Mouse (Mus musculus) stomach, embryonic 15.5 days (tissue): ENCODE results near the gene Hmg20a. TPM values are rescaled to one million over a fixed set of nuclear protein-coding genes. Genes with fewer than 3 reads are reported as not detected.

ENCODE experiments used
- ATAC-seq: fragments of 200-750 bp; cut with Nextera tagmentation; 2 replicates; pipeline ENCODE4 v1.8.0; 2017; ENCODE audit warnings: low read depth, moderate number of reproducible peaks, moderate TSS enrichment; ENCODE audit not compliant: insufficient read depth, low FRiP score
- H3K27ac ChIP-seq: fragments of 300-500 bp; sonication (generic); 2 replicates; pipeline ENCODE4 v1.5.1; 2015; ENCODE audit warnings: mild to moderate bottlenecking, inconsistent platforms
- H3K27me3 ChIP-seq: fragments of 300-500 bp; sonication (generic); replicated peaks from 2 replicates; pipeline ENCODE4 v1.6.1; 2015; ENCODE audit warnings: inconsistent platforms
- H3K36me3 ChIP-seq: fragments of 300-500 bp; sonication (generic); 2 replicates; pipeline ENCODE4 v1.6.1; 2015; ENCODE audit warnings: inconsistent platforms
- H3K4me1 ChIP-seq: fragments of 300-500 bp; sonication (generic); 2 replicates; pipeline ENCODE4 v1.6.1; 2015; ENCODE audit warnings: inconsistent platforms
- H3K4me2 ChIP-seq: fragments of 300-500 bp; sonication (generic); 2 replicates; pipeline ENCODE4 v1.6.1; 2015; ENCODE audit warnings: mild to moderate bottlenecking, inconsistent platforms
- H3K4me3 ChIP-seq: fragments of 300-500 bp; sonication (generic); replicated peaks from 2 replicates; pipeline ENCODE4 v1.5.1; 2015; ENCODE audit warnings: inconsistent platforms
- H3K9ac ChIP-seq: fragments of 300-500 bp; sonication (generic); 2 replicates; pipeline ENCODE4 v1.6.1; 2015; ENCODE audit warnings: inconsistent platforms
- H3K9me3 ChIP-seq: fragments of 300-500 bp; sonication (generic); 2 replicates; pipeline ENCODE4 v1.6.1; 2016; ENCODE audit warnings: inconsistent platforms
- WGBS: fragments of 180-500 bp; shearing (Covaris S2); methylation state at CpG from one replicate; pipeline ENCODE4 v1.1.7; 2015; 5-methylcytosine and 5-hydroxymethylcytosine counted together
- polyA plus RNA-seq: library from polyadenylated mRNA; unstranded; fragments of >200 nt; fragmentation: Nextera tagmentation; extraction: Ambion mirVana; gene quantifications from 2 replicates; pipeline ENCODE4 v1.2.1, GENCODE M21; 2015

Hmg20a gene
- polyA plus RNA-seq, 1 experiment from 2014 or later = 44.4 TPM

GRCm38 (mm10) chr9:56482623-56483022 is 64.2 kb downstream of the Hmg20a start:
- ATAC-seq = no peak
- Histone ChIP-seq H3K9me3 (no peaks in the 10 kb centered on the region), H3K27ac (no peak overlapping the region), H3K4me1 (no peaks in the 10 kb centered on the region), H3K4me3 (no peak overlapping the region), H3K9ac (no peak overlapping the region), H3K4me2 (no peak overlapping the region), H3K36me3 (peaks cover 6% of the 10 kb centered on the region; the same call in 1 of the 2 replicates), H3K27me3 (no peaks in the 10 kb centered on the region)
- WGBS = 88% methylated on average over 4 of the region's 4 CpGs

DNA sequence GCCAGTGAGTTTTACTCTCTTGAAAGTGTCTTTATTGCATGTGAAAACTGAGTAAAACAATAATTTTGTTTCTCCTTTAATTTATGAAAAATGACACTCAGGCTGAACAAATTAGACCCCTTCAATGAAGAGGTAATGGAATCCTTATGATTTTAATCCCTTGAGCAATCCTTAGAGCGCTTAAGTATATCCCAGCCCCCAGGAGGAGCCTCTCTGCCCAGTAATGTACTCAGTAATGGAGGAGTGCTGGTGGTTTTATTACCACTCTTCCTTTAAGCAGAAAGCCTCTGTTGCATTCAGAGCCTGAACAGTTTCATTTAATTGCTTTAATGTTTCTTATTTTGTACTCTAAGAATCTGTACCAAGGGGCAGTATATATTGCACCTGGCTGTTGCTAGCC is 67.0 kb downstream of the Hmg20a start:
- Histone ChIP-seq H3K27me3 (no peaks in the 10 kb centered on the region), H3K36me3 (peaks cover 18% of the 10 kb centered on the region), H3K4me3 (no peak overlapping the region), H3K27ac (no peak overlapping the region), H3K9ac (no peak overlapping the region), H3K4me1 (no peaks in the 10 kb centered on the region), H3K4me2 (no peak overlapping the region), H3K9me3 (no peaks in the 10 kb centered on the region)
- 88% methylated on average over 1 of the region's 1 CpGs for WGBS
- ATAC-seq = no peak

- H3K4me3 ChIP-seq = no peak overlapping the region
- no peaks in the 10 kb centered on the region for H3K9me3 ChIP-seq
- no peaks in the 10 kb centered on the region for H3K27me3 ChIP-seq
- H3K4me1 ChIP-seq = no peaks in the 10 kb centered on the region
- ATAC-seq = no peak
- peaks cover 24% of the 10 kb centered on the region for H3K36me3 ChIP-seq
- H3K9ac ChIP-seq = no peak overlapping the region
- 78% methylated on average over 3 of the region's 3 CpGs for whole genome bisulfite sequencing
- no peak overlapping the region for H3K27ac ChIP-seq
- H3K4me2 ChIP-seq = no peak overlapping the region
These were observed 67.7 kb downstream of the Hmg20a start for GRCm38 (mm10) chr9:56486158-56486557.

- H3K27ac ChIP-seq = no peak overlapping the region
- H3K4me3 ChIP-seq = no peak overlapping the region
- peaks cover 24% of the 10 kb centered on the region for H3K36me3 ChIP-seq
- WGBS = 87% methylated on average over 3 of the region's 3 CpGs
- no peak overlapping the region for H3K9ac ChIP-seq
- H3K4me2 ChIP-seq = no peak overlapping the region
- H3K27me3 ChIP-seq = no peaks in the 10 kb centered on the region
- H3K9me3 ChIP-seq = no peaks in the 10 kb centered on the region
- ATAC-seq = no peak
- peaks cover 4% of the 10 kb centered on the region; the same call in 1 of the 2 replicates for H3K4me1 ChIP-seq
These were observed 69.2 kb downstream of the Hmg20a start for GRCm38 (mm10) chr9:56487651-56488050.

GRCm38 (mm10) chr9:56492391-56492790 is 74.0 kb downstream of the Hmg20a start:
- peak overlapping the region; percentile 36; the same call in 1 of the 2 replicates for H3K27ac ChIP-seq
- peaks cover 28% of the 10 kb centered on the region for H3K36me3 ChIP-seq
- H3K9me3 ChIP-seq = no peaks in the 10 kb centered on the region
- peaks cover 17% of the 10 kb centered on the region; the same call in 1 of the 2 replicates for H3K4me1 ChIP-seq
- 75% methylated on average over 3 of the region's 3 CpGs for WGBS
- no peaks in the 10 kb centered on the region for H3K27me3 ChIP-seq
- no peak overlapping the region for H3K9ac ChIP-seq
- H3K4me2 ChIP-seq = no peak overlapping the region
- no peak for ATAC-seq
- H3K4me3 ChIP-seq = no peak overlapping the region

DNA sequence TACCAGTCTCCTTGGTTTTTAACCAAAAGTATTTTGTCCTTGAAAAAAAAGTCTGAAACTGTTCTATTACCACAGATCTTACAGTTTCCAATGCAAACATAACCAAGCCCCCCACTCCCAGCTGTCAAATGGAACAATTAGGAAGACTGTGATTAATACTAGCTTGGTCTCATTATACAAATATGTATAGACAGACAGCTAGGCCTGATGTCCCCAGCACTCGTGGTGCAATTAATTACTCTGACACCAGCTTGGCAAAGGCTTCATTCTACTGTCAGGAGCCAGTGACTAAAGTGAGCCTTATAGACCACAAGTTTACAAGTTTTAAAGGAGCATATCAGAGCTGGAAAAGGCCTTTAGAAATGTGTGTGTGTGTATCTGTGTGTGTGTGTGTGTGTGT is 74.5 kb downstream of the Hmg20a start:
- 14% methylated on average over 1 of the region's 1 CpGs for WGBS
- Histone ChIP-seq H3K27me3 (no peaks in the 10 kb centered on the region), H3K9ac (no peak overlapping the region), H3K4me1 (peaks cover 22% of the 10 kb centered on the region), H3K4me3 (no peak overlapping the region), H3K27ac (peak overlapping the region; percentile 36; the same call in 1 of the 2 replicates), H3K36me3 (peaks cover 28% of the 10 kb centered on the region), H3K4me2 (no peak overlapping the region), H3K9me3 (no peaks in the 10 kb centered on the region)
- ATAC-seq = no peak

GRCm38 (mm10) chr9:56495088-56495487 is 76.7 kb downstream of the Hmg20a start:
- no peak overlapping the region for H3K27ac ChIP-seq

DNA sequence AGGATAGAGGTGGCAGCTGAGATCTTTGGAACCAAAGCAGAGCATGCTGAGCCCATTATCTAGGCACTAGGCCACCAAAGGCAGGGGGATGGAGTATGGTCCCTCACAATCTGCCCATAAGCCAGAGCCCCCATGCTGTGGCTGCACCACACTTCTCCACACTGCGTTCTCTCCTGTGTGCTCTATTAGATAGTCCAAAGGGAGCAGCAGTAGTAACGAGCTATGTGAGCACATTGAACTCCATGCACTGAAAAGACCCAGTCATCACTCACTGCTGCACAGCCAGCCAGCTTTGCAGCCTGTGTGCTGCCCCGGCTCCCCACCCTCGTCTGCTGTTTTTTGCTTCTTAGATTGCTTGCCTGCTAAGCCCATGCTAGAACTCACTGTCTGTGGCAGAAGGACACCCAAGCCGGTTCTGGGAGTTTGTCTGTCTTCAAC is 77.4 kb downstream of the Hmg20a start:
- Histone ChIP-seq H3K4me1 (peaks cover 40% of the 10 kb centered on the region), H3K36me3 (peaks cover 11% of the 10 kb centered on the region; the same call in 1 of the 2 replicates), H3K9ac (no peak overlapping the region), H3K27me3 (no peaks in the 10 kb centered on the region), H3K9me3 (no peaks in the 10 kb centered on the region), H3K4me2 (no peak overlapping the region), H3K27ac (peak overlapping the region; percentile 28; the same call in 1 of the 2 replicates), H3K4me3 (no peak overlapping the region)
- WGBS = 55% methylated on average over 5 of the region's 5 CpGs
- ATAC-seq = no peak

More at GRCm38 (mm10) chr9:56495088-56495487, 76.7 kb downstream of the Hmg20a start:
- Histone ChIP-seq H3K4me3 (no peak overlapping the region), H3K36me3 (peaks cover 17% of the 10 kb centered on the region), H3K4me1 (peaks cover 40% of the 10 kb centered on the region), H3K9ac (no peak overlapping the region), H3K4me2 (no peak overlapping the region), H3K9me3 (no peaks in the 10 kb centered on the region), H3K27me3 (no peaks in the 10 kb centered on the region)
- ATAC-seq = no peak
- 62% methylated on average over 7 of the region's 7 CpGs for WGBS

DNA sequence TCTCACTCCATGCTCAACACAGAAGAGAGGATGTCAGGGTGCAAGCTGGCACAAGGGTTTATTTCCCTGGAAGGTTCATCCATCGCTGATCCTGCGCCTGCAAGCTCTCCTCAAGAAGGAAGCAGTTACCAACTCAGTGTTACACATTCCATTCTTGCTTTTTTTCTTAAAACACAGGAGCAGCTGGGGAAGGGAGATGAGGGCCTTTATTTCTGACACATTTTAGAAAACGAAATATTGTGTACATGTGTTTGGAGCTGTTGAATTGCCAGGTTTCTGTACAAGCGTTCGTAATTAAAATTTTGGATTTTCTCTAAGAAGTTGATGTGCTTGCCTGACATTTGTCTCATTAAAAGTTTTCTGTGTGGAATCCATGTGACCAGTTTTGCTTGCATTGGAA is 78.2 kb downstream of the Hmg20a start:
- no peaks in the 10 kb centered on the region for H3K9me3 ChIP-seq
- peaks cover 44% of the 10 kb centered on the region for H3K4me1 ChIP-seq
- 77% methylated on average over 5 of the region's 5 CpGs for WGBS
- H3K4me3 ChIP-seq = no peak overlapping the region
- no peak for ATAC-seq
- H3K27me3 ChIP-seq = no peaks in the 10 kb centered on the region
- H3K9ac ChIP-seq = no peak overlapping the region
- H3K36me3 ChIP-seq = peaks cover 10% of the 10 kb centered on the region; the same call in 1 of the 2 replicates
- no peak overlapping the region for H3K4me2 ChIP-seq
- peak overlapping the region; percentile 22; the same call in 1 of the 2 replicates for H3K27ac ChIP-seq

DNA sequence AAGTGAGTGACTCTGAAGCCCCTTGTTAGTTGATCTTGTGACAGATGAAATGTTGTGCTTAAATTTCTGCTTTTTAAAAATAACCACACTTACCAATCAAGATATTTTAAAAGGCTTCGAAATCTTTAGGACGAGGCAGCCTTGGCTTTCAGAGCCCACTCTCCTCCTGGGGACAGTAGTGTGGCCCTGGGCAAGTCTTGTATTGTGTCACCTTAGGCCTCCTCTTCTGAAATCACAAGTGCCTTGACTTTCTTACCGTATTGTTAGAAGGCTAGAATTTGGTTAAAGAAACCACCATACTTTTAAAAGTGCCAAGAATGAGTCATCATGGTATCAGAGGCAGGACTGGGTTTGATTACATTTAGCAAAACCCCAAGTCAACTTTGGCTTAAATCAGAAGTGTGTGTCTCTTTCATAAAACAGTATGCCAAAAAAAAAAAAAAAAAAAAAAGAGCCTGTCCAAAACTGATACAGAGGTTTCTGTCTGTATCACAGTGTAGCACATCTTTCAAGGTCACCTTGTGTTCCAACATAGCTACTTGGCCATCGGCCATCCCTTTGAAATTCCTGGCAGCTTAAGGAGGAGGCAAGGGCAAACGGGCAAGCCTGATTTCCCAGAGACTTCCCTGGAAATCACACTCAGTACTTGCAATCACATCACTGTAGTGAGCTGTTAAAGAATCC is 78.9 kb downstream of the Hmg20a start:
- Histone ChIP-seq H3K4me2 (no peak overlapping the region), H3K36me3 (peaks cover 10% of the 10 kb centered on the region; the same call in 1 of the 2 replicates), H3K9me3 (no peaks in the 10 kb centered on the region), H3K4me3 (no peak overlapping the region), H3K9ac (no peak overlapping the region), H3K27ac (no peak overlapping the region), H3K4me1 (peaks cover 45% of the 10 kb centered on the region), H3K27me3 (no peaks in the 10 kb centered on the region)
- WGBS = 66% methylated on average over 5 of the region's 5 CpGs
- no peak for ATAC-seq

- H3K4me2 ChIP-seq = no peak overlapping the region
- peaks cover 48% of the 10 kb centered on the region for H3K4me1 ChIP-seq
These were observed 81.1 kb downstream of the Hmg20a start for GRCm38 (mm10) chr9:56499324-56500067.

More at GRCm38 (mm10) chr9:56499324-56500067, 81.1 kb downstream of the Hmg20a start:
- no peak overlapping the region for H3K27ac ChIP-seq
- H3K9me3 ChIP-seq = no peaks in the 10 kb centered on the region
- H3K9ac ChIP-seq = no peak overlapping the region
- no peak overlapping the region for H3K4me3 ChIP-seq
- peaks cover 8% of the 10 kb centered on the region; the same call in 1 of the 2 replicates for H3K36me3 ChIP-seq
- 83% methylated on average over 8 of the region's 8 CpGs for WGBS
- H3K27me3 ChIP-seq = no peaks in the 10 kb centered on the region
- no peak for ATAC-seq
